Mouse (Mus musculus): ENCODE data around the gene 4921501E09Rik. TPM values are rescaled to one million over a fixed set of nuclear protein-coding genes. Genes with fewer than 3 reads are reported as not detected.
A peak's percentile ranks its signal among the peaks of the same experiment; 100 is the strongest.

Gene 4921501E09Rik
- not detected in 2 replicates for polyA plus RNA-seq (2014; fragmentation: Nextera tagmentation; extraction: Ambion mirVana)

GRCm38 (mm10) chr17:33067958-33068357 is at the start of gene 4921501E09Rik:
Gene 4921501E09Rik, minus strand, starts transcription at chr17:33068058.
- no peaks in the 10 kb centered on the region for H3K36me3 ChIP-seq (ENCODE audit: insufficient read depth)
- no peak within 1 kb of the TSS for H3K9ac ChIP-seq
- no peaks in the 10 kb centered on the region for H3K27me3 ChIP-seq (ENCODE audit: insufficient read depth, low read length)
- DNase-seq (no peak), ATAC-seq (ENCODE audit: insufficient read depth) (no peak)
- no peak for TF ChIP-seq CTCF (IDR thresholded peaks at IDR 0.05; ENCODE audit: low read depth)
- H3K9me3 ChIP-seq (ENCODE audit: low read depth, low read length) = no peaks in the 10 kb centered on the region
- 36% methylated on average over 1 of the region's 1 CpGs for WGBS
- H3K4me1 ChIP-seq (ENCODE audit: insufficient read depth) = no peaks in the 10 kb centered on the region
- H3K4me3 ChIP-seq (ENCODE audit: low read depth, low read length) = no peak within 1 kb of the TSS
- no peak within 1 kb of the TSS for H3K4me2 ChIP-seq
- no peak within 1 kb of the TSS for H3K27ac ChIP-seq (ENCODE audit: low read depth)

- Histone ChIP-seq H3K36me3 (ENCODE audit: insufficient read depth) (no peaks in the 10 kb centered on the region), H3K4me2 (no peak overlapping the region), H3K4me1 (ENCODE audit: insufficient read depth) (peaks cover 5% of the 10 kb centered on the region), H3K9me3 (ENCODE audit: low read depth, low read length) (no peaks in the 10 kb centered on the region), H3K27me3 (ENCODE audit: insufficient read depth, low read length) (no peaks in the 10 kb centered on the region), H3K9ac (no peak overlapping the region), H3K4me3 (ENCODE audit: low read depth, low read length) (no peak overlapping the region), H3K27ac (ENCODE audit: low read depth) (no peak overlapping the region)
- TF ChIP-seq CTCF (IDR thresholded peaks at IDR 0.05; ENCODE audit: low read depth) = no peak
- no peak for ATAC-seq (ENCODE audit: insufficient read depth)
- 76% methylated on average over 2 of the region's 2 CpGs for WGBS
- no peak for DNase-seq
Measured at GRCm38 (mm10) chr17:33097396-33097795, 29.5 kb upstream of the 4921501E09Rik start.

- H3K9ac ChIP-seq = peak overlapping the region; percentile 68
- no peaks in the 10 kb centered on the region for H3K27me3 ChIP-seq (ENCODE audit: insufficient read depth, low read length)
- 2% methylated on average over 31 of the region's 31 CpGs for WGBS
- peak overlapping the region; percentile 94 for H3K27ac ChIP-seq (ENCODE audit: low read depth)
- peak overlapping the region; percentile 65 for H3K4me2 ChIP-seq
- no peak for TF ChIP-seq CTCF (IDR thresholded peaks at IDR 0.05; ENCODE audit: low read depth)
- H3K9me3 ChIP-seq (ENCODE audit: low read depth, low read length) = no peaks in the 10 kb centered on the region
- DNase-seq (peak; percentile 88), ATAC-seq (ENCODE audit: insufficient read depth) (peak; percentile 69)
- no peaks in the 10 kb centered on the region for H3K36me3 ChIP-seq (ENCODE audit: insufficient read depth)
- H3K4me1 ChIP-seq (ENCODE audit: insufficient read depth) = peaks cover 5% of the 10 kb centered on the region
- H3K4me3 ChIP-seq (ENCODE audit: low read depth, low read length) = peak overlapping the region; percentile 57
Measured at GRCm38 (mm10) chr17:33092391-33093193, 24.7 kb upstream of the 4921501E09Rik start.

DNA sequence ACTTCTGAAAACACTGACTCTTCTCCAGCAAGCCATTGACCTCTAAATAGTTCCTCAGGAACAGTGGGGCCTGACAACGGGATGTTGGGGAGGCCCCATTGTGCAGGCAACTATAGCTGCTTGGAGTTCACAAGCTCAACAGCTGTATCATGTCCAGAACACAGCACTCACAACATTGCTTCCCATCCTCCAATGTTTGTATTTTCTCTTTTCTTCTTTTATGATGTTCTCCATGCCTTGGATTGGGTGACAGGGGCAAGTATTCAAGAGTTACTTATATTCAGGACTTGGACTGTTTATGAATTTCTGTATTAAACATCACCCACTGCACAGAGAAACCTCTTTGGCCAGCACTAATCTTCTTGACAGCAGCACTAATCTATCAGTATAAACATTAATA is 23.8 kb upstream of the 4921501E09Rik start:
- 43% methylated on average over 1 of the region's 1 CpGs for WGBS
- Histone ChIP-seq H3K4me1 (ENCODE audit: insufficient read depth) (peaks cover 5% of the 10 kb centered on the region), H3K4me2 (peak overlapping the region; percentile 65), H3K27ac (ENCODE audit: low read depth) (no peak overlapping the region), H3K9ac (no peak overlapping the region), H3K9me3 (ENCODE audit: low read depth, low read length) (no peaks in the 10 kb centered on the region), H3K4me3 (ENCODE audit: low read depth, low read length) (no peak overlapping the region; the same call in 1 of the 2 replicates), H3K36me3 (ENCODE audit: insufficient read depth) (no peaks in the 10 kb centered on the region), H3K27me3 (ENCODE audit: insufficient read depth, low read length) (no peaks in the 10 kb centered on the region)
- TF ChIP-seq CTCF (IDR thresholded peaks at IDR 0.05; ENCODE audit: low read depth) = no peak
- ATAC-seq (ENCODE audit: insufficient read depth) (peak; percentile 57), DNase-seq (peak; percentile 89)

- no peaks in the 10 kb centered on the region for H3K36me3 ChIP-seq (ENCODE audit: insufficient read depth)
- peak; percentile 93 for DNase-seq
- TF ChIP-seq CTCF (IDR thresholded peaks at IDR 0.05; ENCODE audit: low read depth) = no peak
- ATAC-seq (ENCODE audit: insufficient read depth) = peak; percentile 79
- no peaks in the 10 kb centered on the region for H3K27me3 ChIP-seq (ENCODE audit: insufficient read depth, low read length)
- peak within 1 kb of the TSS; percentile 74 for H3K4me2 ChIP-seq
- H3K4me1 ChIP-seq (ENCODE audit: insufficient read depth) = peaks cover 5% of the 10 kb centered on the region
- H3K27ac ChIP-seq (ENCODE audit: low read depth) = peak within 1 kb of the TSS; percentile 86
- 4% methylated on average over 34 of the region's 34 CpGs for WGBS
- peak within 1 kb of the TSS; percentile 68 for H3K9ac ChIP-seq
- H3K9me3 ChIP-seq (ENCODE audit: low read depth, low read length) = no peaks in the 10 kb centered on the region
- H3K4me3 ChIP-seq (ENCODE audit: low read depth, low read length) = peak within 1 kb of the TSS; percentile 62
Measured at GRCm38 (mm10) chr17:33089220-33089949, 21.5 kb upstream of the 4921501E09Rik start, which contains the start of gene Zfp563. Gene Zfp563, plus strand, starts transcription at chr17:33089310.

- Histone ChIP-seq H3K27ac (ENCODE audit: low read depth) (no peak overlapping the region), H3K36me3 (ENCODE audit: insufficient read depth) (no peaks in the 10 kb centered on the region), H3K4me2 (no peak overlapping the region), H3K27me3 (ENCODE audit: insufficient read depth, low read length) (no peaks in the 10 kb centered on the region), H3K9ac (no peak overlapping the region), H3K4me1 (ENCODE audit: insufficient read depth) (no peaks in the 10 kb centered on the region), H3K9me3 (ENCODE audit: low read depth, low read length) (no peaks in the 10 kb centered on the region), H3K4me3 (ENCODE audit: low read depth, low read length) (no peak overlapping the region)
- no peak for DNase-seq
- no peak for ATAC-seq (ENCODE audit: insufficient read depth)
- no peak for TF ChIP-seq CTCF (IDR thresholded peaks at IDR 0.05; ENCODE audit: low read depth)
- 7% methylated on average over 1 of the region's 1 CpGs for WGBS
Measured at GRCm38 (mm10) chr17:33063001-33063400, 4.9 kb downstream of the 4921501E09Rik start.

GRCm38 (mm10) chr17:33058791-33059190 is 9.1 kb downstream of the 4921501E09Rik start:
- no peak for ATAC-seq (ENCODE audit: insufficient read depth)
- no peak for TF ChIP-seq CTCF (IDR thresholded peaks at IDR 0.05; ENCODE audit: low read depth)

More at GRCm38 (mm10) chr17:33058791-33059190, 9.1 kb downstream of the 4921501E09Rik start:
- Histone ChIP-seq H3K9me3 (ENCODE audit: low read depth, low read length) (no peaks in the 10 kb centered on the region), H3K36me3 (ENCODE audit: insufficient read depth) (no peaks in the 10 kb centered on the region), H3K4me1 (ENCODE audit: insufficient read depth) (no peaks in the 10 kb centered on the region), H3K27me3 (ENCODE audit: insufficient read depth, low read length) (no peaks in the 10 kb centered on the region), H3K4me2 (no peak overlapping the region), H3K4me3 (ENCODE audit: low read depth, low read length) (no peak overlapping the region), H3K27ac (ENCODE audit: low read depth) (no peak overlapping the region), H3K9ac (no peak overlapping the region)
- 5% methylated on average over 1 of the region's 1 CpGs for WGBS
- peak; percentile 13 for DNase-seq
